Mouse (Mus musculus) MEL (cell line): ENCODE results near the gene Ank2. TPM values are rescaled to one million over a fixed set of nuclear protein-coding genes. Genes with fewer than 3 reads are reported as not detected.

Experiments
- DNase-seq: peaks from one replicate; pipeline ENCODE4 v3.0.0; 2011; ENCODE audit warnings: low read depth, low spot score
- H3K27ac ChIP-seq: 2 replicates; pipeline ENCODE4 v1.5.1; 2012; ENCODE audit warnings: low read depth, mild to moderate bottlenecking, control low read depth, low read length, moderate library complexity; ENCODE audit not compliant: control insufficient read depth
- H3K27me3 ChIP-seq, 2 experiments: fragments of 150-350 bp in 1 of 2; sonication (generic) in 1 of 2; 2 replicates each; pipeline ENCODE4 v1.6.1; 2012; ENCODE audit warnings: low read length in 2 of 2, mild to moderate bottlenecking in 2 of 2, improper control_type of control experiment in 1 of 2, moderate library complexity in 1 of 2; ENCODE audit not compliant: insufficient read depth in 2 of 2, control insufficient read depth in 1 of 2
- H3K36me3 ChIP-seq, 2 experiments: 2 replicates each; pipeline ENCODE4 v1.6.1; 2012 to 2014; ENCODE audit warnings: low read length in 2 of 2, improper control_type of control experiment in 1 of 2, inconsistent platforms in 1 of 2, mild to moderate bottlenecking in 1 of 2; ENCODE audit not compliant: insufficient read depth in 2 of 2, control insufficient read depth in 1 of 2
- H3K4me1 ChIP-seq, 2 experiments: fragments of 150-350 bp in 1 of 2; sonication (generic) in 1 of 2; 2 replicates each; pipeline ENCODE4 v1.6.1; 2012; ENCODE audit warnings: low read length in 2 of 2, improper control_type of control experiment in 1 of 2, mild to moderate bottlenecking in 1 of 2; ENCODE audit not compliant: insufficient read depth in 2 of 2, control insufficient read depth in 1 of 2
- H3K4me3 ChIP-seq, 2 experiments: fragments of 150-350 bp in 1 of 2; sonication (generic) in 1 of 2; 2 replicates each; pipeline ENCODE4 v1.5.1; 2012; ENCODE audit warnings: low read depth in 2 of 2, low read length in 2 of 2, mild to moderate bottlenecking in 2 of 2, moderate library complexity in 2 of 2, control low read depth in 1 of 2, improper control_type of control experiment in 1 of 2; ENCODE audit not compliant: control insufficient read depth in 1 of 2, insufficient read depth in 1 of 2
- H3K79me2 ChIP-seq: 2 replicates; pipeline ENCODE4 v1.6.1; 2012; ENCODE audit warnings: mild to moderate bottlenecking, low read length, moderate library complexity; ENCODE audit not compliant: control insufficient read depth, poor library complexity, insufficient read depth
- H3K9ac ChIP-seq: 2 replicates; pipeline ENCODE4 v1.6.1; 2012; ENCODE audit warnings: low read depth, mild to moderate bottlenecking, control low read depth, low read length, moderate library complexity; ENCODE audit not compliant: control insufficient read depth, poor library complexity, severe bottlenecking
- H3K9me3 ChIP-seq: fragments of 150-350 bp; sonication (generic); replicated peaks from 2 replicates; pipeline ENCODE4 v1.6.1; 2012; ENCODE audit warnings: mild to moderate bottlenecking, low read length, improper control_type of control experiment, moderate library complexity; ENCODE audit not compliant: insufficient read depth
- CHD1 ChIP-seq: IDR thresholded peaks from 2 replicates; pipeline ENCODE4 v1.6.1; 2012; ENCODE audit warnings: low read depth, mild to moderate bottlenecking, inconsistent platforms, low read length, improper control_type of control experiment
- CHD2 ChIP-seq: IDR thresholded peaks from 2 replicates; pipeline ENCODE4 v1.6.1; 2011; ENCODE audit warnings: low read length, improper control_type of control experiment
- CTCF ChIP-seq, 3 experiments: IDR thresholded peaks in 2 of 3; conservative IDR thresholded peaks in 1 of 3; 2 replicates each; pipeline ENCODE4 v1.5.1; 2011 to 2012; ENCODE audit warnings: low read length in 3 of 3, low read depth in 2 of 3, mild to moderate bottlenecking in 2 of 3, improper control_type of control experiment in 1 of 3, inconsistent platforms in 1 of 3, mixed read lengths in 1 of 3, moderate library complexity in 1 of 3; ENCODE audit not compliant: control insufficient read depth in 1 of 3, insufficient read depth in 1 of 3, poor library complexity in 1 of 3, severe bottlenecking in 1 of 3
- E2F4 ChIP-seq: IDR thresholded peaks from 2 replicates; pipeline ENCODE4 v1.6.1; 2011; ENCODE audit warnings: low read depth, low read length, improper control_type of control experiment, borderline replicate concordance
- EP300 ChIP-seq, 2 experiments: IDR thresholded peaks; 2 replicates each; pipeline ENCODE4 v1.6.1; 2011; ENCODE audit warnings: improper control_type of control experiment in 2 of 2, low read length in 2 of 2, low read depth in 1 of 2, mild to moderate bottlenecking in 1 of 2
- ETS1 ChIP-seq: IDR thresholded peaks from 2 replicates; pipeline ENCODE4 v1.6.1; 2012; ENCODE audit warnings: low read depth, mild to moderate bottlenecking, inconsistent platforms, low read length, improper control_type of control experiment, moderate library complexity
- GATA1 ChIP-seq: IDR thresholded peaks from 2 replicates; pipeline ENCODE4 v1.6.1; 2011; ENCODE audit warnings: low read depth, low read length, improper control_type of control experiment
- JUND ChIP-seq: IDR thresholded peaks from 2 replicates; pipeline ENCODE4 v1.6.1; 2011; ENCODE audit warnings: low read depth, mild to moderate bottlenecking, improper control_type of control experiment, low read length
- MAFK ChIP-seq: IDR thresholded peaks from 2 replicates; pipeline ENCODE4 v1.6.1; 2011; ENCODE audit warnings: low read depth, mild to moderate bottlenecking, low read length, improper control_type of control experiment, borderline replicate concordance
- MAZ ChIP-seq: IDR thresholded peaks from 2 replicates; pipeline ENCODE4 v1.6.1; 2012; ENCODE audit warnings: low read depth, mild to moderate bottlenecking, inconsistent platforms, low read length, improper control_type of control experiment
- MYB ChIP-seq: IDR thresholded peaks from 2 replicates; pipeline ENCODE4 v1.6.1; 2011; ENCODE audit warnings: mild to moderate bottlenecking, low read depth, low read length, improper control_type of control experiment
- MYC ChIP-seq: IDR thresholded peaks from 2 replicates; pipeline ENCODE4 v1.6.1; 2011; ENCODE audit warnings: low read depth, mild to moderate bottlenecking, low read length, improper control_type of control experiment, moderate library complexity
- NELFE ChIP-seq: IDR thresholded peaks from 2 replicates; pipeline ENCODE4 v1.6.1; 2011; ENCODE audit warnings: low read depth, low read length, improper control_type of control experiment
- NRF1 ChIP-seq: IDR thresholded peaks from 2 replicates; pipeline ENCODE4 v1.6.1; 2014; ENCODE audit warnings: low read depth, mild to moderate bottlenecking, inconsistent platforms, low read length, improper control_type of control experiment, moderate library complexity; ENCODE audit not compliant: poor library complexity, insufficient read depth, severe bottlenecking
- POLR2AphosphoS5 ChIP-seq: IDR thresholded peaks from 2 replicates; pipeline ENCODE4 v1.6.1; 2012; ENCODE audit warnings: low read depth, borderline replicate concordance, mild to moderate bottlenecking, inconsistent platforms, low read length, moderate library complexity, mixed read lengths
- RAD21 ChIP-seq: IDR thresholded peaks from 2 replicates; pipeline ENCODE4 v1.6.1; 2011; ENCODE audit warnings: mild to moderate bottlenecking, low read depth, low read length, improper control_type of control experiment
- RCOR1 ChIP-seq: IDR thresholded peaks from 2 replicates; pipeline ENCODE4 v1.6.1; 2012; ENCODE audit warnings: low read depth, mild to moderate bottlenecking, inconsistent platforms, low read length, improper control_type of control experiment
- SMC3 ChIP-seq: IDR thresholded peaks from 2 replicates; pipeline ENCODE4 v1.6.1; 2011; ENCODE audit warnings: low read depth, low read length, improper control_type of control experiment
- TAL1 ChIP-seq: IDR thresholded peaks from 2 replicates; pipeline ENCODE4 v1.6.1; 2012; ENCODE audit warnings: mild to moderate bottlenecking, inconsistent platforms, low read length, moderate library complexity, mixed read lengths
- TCF12 ChIP-seq: IDR thresholded peaks from 2 replicates; pipeline ENCODE4 v1.6.1; 2014; ENCODE audit warnings: low read depth, mild to moderate bottlenecking, inconsistent platforms, low read length, improper control_type of control experiment, moderate library complexity
- USF2 ChIP-seq, 2 experiments: IDR thresholded peaks; 2 replicates each; pipeline ENCODE4 v1.6.1; 2011 to 2012; ENCODE audit warnings: improper control_type of control experiment in 2 of 2, low read length in 2 of 2, borderline replicate concordance in 1 of 2, inconsistent platforms in 1 of 2, low read depth in 1 of 2, mild to moderate bottlenecking in 1 of 2; ENCODE audit not compliant: insufficient read depth in 1 of 2
- ZC3H11A ChIP-seq: IDR thresholded peaks from 2 replicates; pipeline ENCODE4 v1.6.1; 2012; ENCODE audit warnings: low read depth, mild to moderate bottlenecking, inconsistent platforms, low read length, improper control_type of control experiment
- ZKSCAN1 ChIP-seq: IDR thresholded peaks from 2 replicates; pipeline ENCODE4 v1.6.1; 2012; ENCODE audit warnings: low read depth, mild to moderate bottlenecking, inconsistent platforms, low read length, improper control_type of control experiment, moderate library complexity
- ZNF384 ChIP-seq: IDR thresholded peaks from 2 replicates; pipeline ENCODE4 v1.6.1; 2012; ENCODE audit warnings: low read depth, mild to moderate bottlenecking, inconsistent platforms, low read length, improper control_type of control experiment
- polyA plus RNA-seq, 2 experiments: library from polyadenylated mRNA; stranded (reverse) in 1 of 2; unstranded in 1 of 2; fragments of >175 nt in 1 of 2; fragments of >200 nt in 1 of 2; gene quantifications; 2 replicates each; pipeline versions ENCODE4 v1.2.1 to v1.2.4; 2012; ENCODE audit warnings: low replicate concordance in 2 of 2, low read depth in 1 of 2; ENCODE audit not compliant: insufficient read length in 2 of 2, insufficient read depth in 1 of 2, missing spikeins in 1 of 2
- total RNA-seq: library from RNA; depleted of rRNA; stranded (reverse); fragments of 300-350 nt; gene quantifications from 2 replicates; pipeline ENCODE4 v1.2.3, GENCODE M21; 2012

Gene Ank2
- total and polyA plus RNA-seq, 3 experiments = 2.7 to 4.5 TPM; not detected in 1

DNA sequence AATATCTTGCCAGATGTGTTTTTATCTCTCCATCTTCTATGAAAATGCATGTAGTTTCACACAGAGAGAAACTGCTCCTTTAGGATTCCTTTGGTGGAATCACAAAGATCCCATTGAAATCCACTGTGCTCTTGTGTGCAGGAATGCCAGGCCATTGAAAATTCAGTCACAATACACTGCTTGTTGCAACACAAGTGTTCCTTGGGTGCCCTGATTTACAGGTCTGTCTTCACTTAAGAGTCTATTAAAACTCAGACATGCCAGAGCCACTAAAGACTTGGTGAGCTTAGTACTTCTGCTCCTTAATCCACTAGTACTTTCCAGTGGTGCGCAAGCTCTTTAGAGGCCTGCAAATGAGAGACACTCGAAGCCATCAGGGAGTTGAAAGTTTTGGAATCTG is 359.5 kb downstream of the Ank2 start:
- no peaks in the 10 kb centered on the region for H3K4me1 ChIP-seq
- H3K36me3 ChIP-seq = no peaks in the 10 kb centered on the region; a peak in 1 of 4 replicates
- H3K79me2 ChIP-seq = no peaks in the 10 kb centered on the region
- no peak overlapping the region for H3K27ac ChIP-seq
- TF ChIP-seq RCOR1 = no peak
- TF ChIP-seq EP300 (IDR thresholded peaks at IDR 0.05; ENCODE audit: low read depth in 1 of 2, low read length in 2 of 2) = no peak
- no peak for TF ChIP-seq ZC3H11A
- no peak for TF ChIP-seq ZNF384
- no peak for TF ChIP-seq TCF12
- no peak for TF ChIP-seq MAZ
- TF ChIP-seq NRF1 = no peak
- no peak for TF ChIP-seq CHD2
- TF ChIP-seq MYB = no peak
- H3K27me3 ChIP-seq = no peaks in the 10 kb centered on the region
- no peak for DNase-seq
- H3K4me3 ChIP-seq = no peak overlapping the region
- H3K9ac ChIP-seq = no peak overlapping the region
- no peaks in the 10 kb centered on the region for H3K9me3 ChIP-seq

DNA sequence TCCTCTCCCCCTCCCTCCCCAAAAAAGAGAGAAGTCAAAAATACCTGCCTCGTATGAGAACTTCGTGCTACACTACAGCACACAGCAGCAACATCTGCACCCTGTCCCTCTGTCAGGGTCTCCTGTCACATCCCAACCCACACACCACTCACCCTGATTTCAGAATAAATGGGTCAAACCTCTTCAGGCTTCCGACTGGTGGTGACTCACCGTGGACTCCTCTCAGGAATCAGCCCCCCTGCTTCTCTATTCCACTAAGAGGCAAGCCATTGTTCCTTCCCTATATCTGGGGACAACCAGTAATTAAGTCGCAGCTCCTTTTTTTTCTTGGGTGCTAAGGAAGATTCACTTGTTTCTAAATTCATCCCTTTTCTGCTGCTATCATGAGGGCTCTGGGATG is 361.6 kb downstream of the Ank2 start:
- H3K4me1 ChIP-seq = no peaks in the 10 kb centered on the region
- TF ChIP-seq EP300 (IDR thresholded peaks at IDR 0.05; ENCODE audit: low read depth in 1 of 2, low read length in 2 of 2) (no peak), MAFK (no peak), RAD21 (no peak), TAL1 (no peak), POLR2AphosphoS5 (no peak), MYC (no peak), GATA1 (no peak), USF2 (IDR thresholded peaks at IDR 0.05; ENCODE audit: borderline replicate concordance in 1 of 2, insufficient read depth in 1 of 2, low read depth in 1 of 2, low read length in 2 of 2) (no peak), JUND (no peak), ZNF384 (no peak), TCF12 (no peak), ETS1 (no peak), SMC3 (no peak), E2F4 (no peak), ZKSCAN1 (no peak), ZC3H11A (no peak), CHD1 (no peak), NELFE (no peak), CTCF (IDR thresholded peaks at IDR 0.05 in 2 of 3, conservative IDR thresholded peaks at IDR 0.05 in 1 of 3; ENCODE audit: control insufficient read depth in 1 of 3, insufficient read depth in 1 of 3, low read depth in 2 of 3, low read length in 3 of 3, poor library complexity in 1 of 3, severe bottlenecking in 1 of 3) (no peak)
- H3K27me3 ChIP-seq = no peaks in the 10 kb centered on the region
- H3K9ac ChIP-seq = no peak overlapping the region
- no peak overlapping the region for H3K27ac ChIP-seq
- no peaks in the 10 kb centered on the region; a peak in 1 of 4 replicates for H3K36me3 ChIP-seq
- DNase-seq = no peak
- H3K79me2 ChIP-seq = no peaks in the 10 kb centered on the region
- H3K4me3 ChIP-seq = no peak overlapping the region
- no peaks in the 10 kb centered on the region for H3K9me3 ChIP-seq
